Mouse (Mus musculus): Measurements from ENCODE around the gene Mta2. TPM values are rescaled to one million over a fixed set of nuclear protein-coding genes. Genes with fewer than 3 reads are reported as not detected.
"Not testable (repeated sequence)": the region's sequence is repeated elsewhere in the genome, so short reads cannot be mapped to it uniquely, and the experiment has no call there.

Gene Mta2
- polyA plus RNA-seq (2012; rRNA removed), result 29.9 and 47.6 TPM in 2 replicates

DNA sequence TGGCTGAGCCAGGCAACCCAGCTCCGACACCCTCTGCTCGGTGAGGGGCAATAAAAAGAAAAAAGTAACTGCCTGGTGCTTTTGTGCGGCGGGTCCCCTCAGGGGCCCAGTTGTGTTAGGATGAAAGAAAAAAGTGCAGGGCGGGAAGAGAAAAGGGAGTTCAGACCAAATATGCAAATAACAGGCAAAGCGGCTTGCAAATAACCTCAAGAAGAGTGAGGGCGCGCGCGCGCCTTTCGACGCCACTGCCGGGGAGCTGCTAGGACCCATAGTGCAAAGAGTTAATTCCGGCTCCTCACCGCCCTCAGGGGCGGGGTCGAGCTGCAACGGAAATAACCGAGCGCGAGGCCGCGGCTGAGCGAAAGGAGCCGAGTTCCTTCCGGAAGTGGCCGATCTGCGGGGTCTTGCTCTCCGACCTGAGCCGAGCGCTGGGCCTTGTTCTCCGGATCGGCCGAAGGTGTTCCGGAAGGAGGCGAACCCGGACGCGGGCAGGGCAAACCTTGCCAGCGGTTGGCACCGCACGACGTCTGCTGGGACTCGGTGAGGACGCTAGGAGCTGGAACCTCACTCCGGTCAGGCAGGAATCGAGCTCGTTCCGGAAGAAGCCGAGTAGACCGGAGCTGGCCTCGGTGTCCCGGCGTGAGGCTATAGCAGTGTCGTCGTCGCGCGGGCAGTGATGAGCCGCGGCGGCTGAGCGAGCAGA is at the start of gene Mta2:
TSS of gene Mta2 (plus strand) at position 361 of the 703 bp plus-strand sequence.
- peak; percentile 88 for DNase-seq (ENCODE audit: low spot score)

GRCm38 (mm10) chr19:8892829-8893766 is 48.6 kb upstream of the Mta2 start, which contains the start of gene Ints5:
Gene Ints5 (plus strand): TSS chr19:8893005.
- peak; percentile 74 for DNase-seq (ENCODE audit: low spot score)

- no peak for DNase-seq (ENCODE audit: low spot score)
These were observed 46.2 kb upstream of the Mta2 start for GRCm38 (mm10) chr19:8895397-8895960.

DNA sequence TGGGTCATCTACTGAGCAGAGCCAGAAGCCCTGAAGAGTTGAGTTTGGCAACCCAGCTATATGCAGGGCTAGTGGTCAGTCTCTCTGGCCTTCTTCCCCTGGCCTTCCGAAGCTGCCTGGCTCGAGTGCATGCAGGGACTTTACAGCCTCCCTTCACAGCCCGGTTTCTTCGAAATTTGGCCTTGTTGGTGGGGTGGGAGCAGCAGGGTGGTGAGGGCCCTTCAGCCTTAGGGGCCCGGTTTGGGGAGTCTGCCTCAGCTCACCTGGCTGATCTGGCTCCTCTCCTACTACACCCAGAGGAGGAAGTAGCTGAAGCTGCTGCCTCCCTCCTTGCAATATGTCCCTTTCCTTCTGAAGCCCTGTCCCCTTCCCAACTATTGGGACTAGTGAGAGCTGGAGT is 45.4 kb upstream of the Mta2 start:
- DNase-seq (ENCODE audit: low spot score), result not testable (repeated sequence)

GRCm38 (mm10) chr19:8897211-8897864 is 44.3 kb upstream of the Mta2 start:
- DNase-seq (ENCODE audit: low spot score), result not testable (repeated sequence)

GRCm38 (mm10) chr19:8897865-8898495 is 43.7 kb upstream of the Mta2 start, which contains the start of gene Ganab:
Gene Ganab (plus strand): TSS chr19:8898071.
- DNase-seq (ENCODE audit: low spot score), result peak; percentile 84

- DNase-seq (ENCODE audit: low spot score), result no peak
These were observed 43.1 kb upstream of the Mta2 start for GRCm38 (mm10) chr19:8898576-8898975.

- no peak for DNase-seq (ENCODE audit: low spot score)
These were observed 42.6 kb upstream of the Mta2 start for GRCm38 (mm10) chr19:8899079-8899478.

DNA sequence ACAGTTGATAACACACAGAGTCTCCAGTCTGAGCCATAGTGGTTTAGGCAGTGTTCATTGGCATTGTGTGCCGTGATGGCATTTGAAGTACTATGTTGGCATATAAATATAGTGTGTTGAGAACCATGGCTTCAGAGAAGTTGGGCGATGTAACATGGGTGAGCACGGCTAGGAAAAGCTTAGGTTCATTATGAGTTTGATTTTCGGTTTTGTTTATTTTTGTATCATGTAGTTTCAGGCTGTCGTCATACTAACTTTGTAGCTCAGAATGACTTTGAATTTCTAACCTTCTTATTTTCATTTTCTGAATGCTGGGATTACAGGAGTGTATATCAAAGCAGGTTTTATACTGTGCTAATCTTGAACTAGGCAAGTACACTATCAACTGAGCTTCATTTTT is 38.3 kb upstream of the Mta2 start:
- no peak for DNase-seq (ENCODE audit: low spot score)

DNA sequence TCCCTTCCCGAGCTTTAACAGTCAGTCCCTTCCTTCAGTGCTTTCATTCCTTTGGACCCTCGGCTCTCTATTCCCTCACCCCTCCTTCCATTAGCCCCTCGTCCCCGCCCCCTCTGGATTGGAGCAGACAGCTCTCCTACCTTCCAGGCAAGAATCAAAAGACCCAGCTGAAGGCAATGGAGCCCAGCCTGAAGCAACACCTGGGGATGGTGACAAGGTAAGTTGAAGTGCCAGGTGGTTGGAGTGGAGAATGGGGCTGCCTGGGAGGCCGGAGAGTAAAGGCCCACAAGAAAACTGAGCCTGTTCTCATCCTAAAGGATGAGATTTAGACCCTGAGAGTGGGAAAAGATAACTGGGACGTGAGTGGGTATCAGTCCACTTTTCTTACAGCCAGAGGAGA is 33.1 kb upstream of the Mta2 start:
- DNase-seq (ENCODE audit: low spot score), result no peak

DNA sequence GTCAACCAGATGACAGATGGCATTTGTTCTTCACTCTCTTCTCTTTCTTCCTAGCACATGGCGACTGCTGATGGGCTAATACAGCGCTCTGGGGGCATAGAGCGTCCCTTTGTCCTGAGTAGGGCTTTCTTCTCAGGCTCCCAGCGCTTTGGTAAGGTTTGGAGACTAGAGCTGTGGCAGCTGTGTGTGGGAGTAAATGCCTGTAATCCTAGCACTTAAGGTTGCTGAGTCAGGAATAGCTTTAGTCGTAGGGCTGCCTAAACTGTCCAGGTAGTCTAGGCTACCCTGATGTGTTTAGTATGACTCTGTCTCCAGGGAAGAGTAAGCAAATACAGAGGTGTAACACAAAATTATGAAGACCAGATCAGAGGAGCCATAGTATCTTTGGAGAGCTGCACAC is 29.9 kb upstream of the Mta2 start:
- DNase-seq (ENCODE audit: low spot score), result no peak

GRCm38 (mm10) chr19:8914212-8914611 is 27.5 kb upstream of the Mta2 start:
- no peak for DNase-seq (ENCODE audit: low spot score)

- no peak for DNase-seq (ENCODE audit: low spot score)
These were observed 22.7 kb upstream of the Mta2 start for GRCm38 (mm10) chr19:8919000-8919399.

- DNase-seq (ENCODE audit: low spot score), result no peak
These were observed 22.0 kb upstream of the Mta2 start for GRCm38 (mm10) chr19:8919684-8920072.

DNA sequence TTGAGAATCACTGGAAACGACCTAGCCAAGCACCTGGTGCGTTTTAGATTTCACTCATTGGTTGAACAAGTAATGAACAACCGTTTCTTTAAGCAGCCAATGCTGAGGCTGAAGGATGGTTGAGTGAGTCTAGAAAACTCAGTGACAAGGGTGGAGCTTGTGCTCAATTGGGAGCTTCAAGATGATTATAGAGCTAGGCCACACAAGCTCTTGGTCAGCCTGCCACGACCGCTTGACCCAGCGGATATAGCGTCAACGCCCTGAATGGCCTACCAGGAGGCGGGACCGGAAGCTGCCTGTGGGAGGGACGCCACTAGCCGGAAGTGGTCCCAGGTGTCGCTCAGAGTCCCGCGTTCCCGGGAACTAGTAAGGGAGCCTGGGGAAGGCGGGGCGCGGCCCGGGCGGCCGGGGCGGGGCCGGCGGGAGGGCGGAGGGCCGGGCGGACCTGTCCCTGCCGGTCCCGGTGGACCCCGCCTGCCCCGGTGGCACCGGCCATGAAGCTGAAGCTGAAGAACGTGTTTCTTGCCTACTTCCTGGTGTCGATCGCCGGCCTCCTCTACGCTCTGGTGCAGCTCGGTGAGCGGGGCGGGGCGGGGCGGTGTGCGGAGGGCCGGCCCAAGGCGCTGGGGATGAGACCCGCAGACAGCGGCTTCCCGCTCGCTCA is 21.5 kb upstream of the Mta2 start, which contains the start of gene B3gat3:
TSS of gene B3gat3 (plus strand) at position 302 of the 664 bp plus-strand sequence.
- peak; percentile 89 for DNase-seq (ENCODE audit: low spot score)

GRCm38 (mm10) chr19:8920836-8921291 is 20.8 kb upstream of the Mta2 start:
- DNase-seq (ENCODE audit: low spot score), result no peak

DNA sequence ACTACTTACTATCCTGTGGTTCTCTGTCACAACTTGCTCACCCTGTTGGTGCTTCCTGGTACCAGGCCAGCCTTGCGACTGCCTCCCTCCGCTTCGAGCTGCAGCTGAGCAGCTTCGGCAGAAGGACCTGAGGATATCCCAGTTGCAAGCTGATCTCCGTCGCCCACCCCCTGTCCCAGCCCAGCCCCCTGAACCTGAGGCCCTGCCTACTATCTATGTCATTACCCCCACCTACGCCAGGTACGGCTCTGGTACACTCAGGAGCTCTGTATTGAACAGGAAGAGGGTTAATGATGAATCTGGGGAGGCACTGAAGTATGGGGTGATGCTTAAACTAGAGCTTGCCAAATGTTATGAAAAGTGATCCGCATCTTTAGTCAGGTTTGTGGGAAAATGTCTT is 19.9 kb upstream of the Mta2 start:
- DNase-seq (ENCODE audit: low spot score), result no peak

- DNase-seq (ENCODE audit: low spot score), result no peak
These were observed 14.9 kb upstream of the Mta2 start for GRCm38 (mm10) chr19:8926766-8927165.

DNA sequence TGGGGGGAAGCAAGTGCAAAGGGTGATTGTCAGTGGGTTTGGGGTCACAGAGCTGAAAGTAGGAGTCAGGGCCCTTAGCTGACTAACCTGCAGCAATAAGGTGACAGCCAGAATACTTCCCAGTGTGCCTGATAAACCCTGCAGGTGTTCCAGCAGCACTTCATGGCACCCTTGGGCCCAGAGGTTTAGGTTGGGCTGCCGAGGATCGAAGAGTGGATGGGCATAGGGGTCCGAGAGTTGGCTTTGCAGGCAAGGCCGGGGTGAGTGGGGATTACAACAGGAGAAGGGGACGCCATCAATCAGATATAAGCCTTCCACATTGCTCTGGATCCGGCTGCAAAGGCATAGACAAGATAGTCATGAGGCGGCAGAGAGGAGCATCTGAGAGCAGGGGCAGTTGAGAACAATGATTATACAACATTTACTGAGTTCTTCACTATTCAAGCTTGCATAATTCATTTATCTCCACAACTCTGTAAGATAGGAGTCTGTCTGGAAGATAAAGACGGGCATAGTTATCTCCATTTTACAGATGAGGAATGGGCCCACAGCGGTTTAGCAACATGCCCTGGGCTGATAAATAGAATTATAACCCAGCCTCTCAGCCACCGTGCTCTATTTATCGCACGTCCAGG is 13.7 kb upstream of the Mta2 start:
- no peak for DNase-seq (ENCODE audit: low spot score)

DNA sequence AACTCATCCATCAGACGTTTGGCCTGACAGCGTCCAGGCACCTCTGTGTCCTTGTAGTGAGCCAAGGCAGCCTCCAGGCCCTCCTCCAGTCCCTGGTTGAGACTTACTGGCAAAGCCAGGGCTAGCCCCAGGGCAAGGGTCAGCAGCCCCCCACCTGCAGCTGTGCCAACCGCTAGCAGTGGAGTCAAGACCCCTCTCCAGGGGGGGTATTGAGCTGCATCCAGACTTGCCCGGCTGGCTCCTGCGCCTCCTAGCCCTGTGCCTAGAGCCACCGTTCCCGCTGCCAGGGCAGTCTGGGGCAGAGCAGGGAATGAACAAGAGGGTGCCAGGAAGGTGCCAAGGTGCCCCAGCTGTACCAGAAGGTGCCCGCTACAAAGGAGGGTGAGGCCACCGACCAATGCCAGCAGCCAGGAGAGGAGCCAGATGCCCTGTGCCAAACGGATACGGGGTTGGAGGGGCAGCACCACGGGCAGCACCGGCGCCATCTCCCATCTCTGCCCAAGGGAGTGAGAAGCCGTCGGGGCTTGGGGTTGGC is 12.9 kb upstream of the Mta2 start:
- DNase-seq (ENCODE audit: low spot score), result peak; percentile 51

Data from urinary bladder, adult 2 months (tissue).